In genomic region chr16:26358898-26359297, GRCm38 (mm10) we compare ENCODE assay signal across 20 mouse cellular contexts. TPM values are rescaled to one million over a fixed set of nuclear protein-coding genes. Genes with fewer than 3 reads are reported as not detected.
"Had no signal": no experiment of that assay in that cellular context is flagged by ENCODE, and none has a peak within 500 bp of the region (broad histone marks: within the 10 kb centered on the region; RNA-seq: fewer than 3 reads in every experiment).

No protein-coding gene starts in this region.

- H3K36me3 ChIP-seq: limb, embryonic 12.5 days; limb, embryonic 15.5 days; midbrain, embryonic 10.5 days; midbrain, embryonic 13.5 days; neural tube, embryonic 13.5 days; stomach, embryonic 15.5 days had no signal

- H3K4me1 ChIP-seq: limb, embryonic 12.5 days; limb, embryonic 15.5 days; megakaryocyte, embryonic 14.5 days; midbrain, embryonic 13.5 days; stomach, embryonic 15.5 days had no signal

- H3K4me3 ChIP-seq: limb, embryonic 12.5 days; limb, embryonic 15.5 days; megakaryocyte, embryonic 14.5 days; midbrain, embryonic 10.5 days; midbrain, embryonic 13.5 days; myocyte; neural tube, embryonic 13.5 days; stomach, embryonic 15.5 days had no signal

- H3K4me2 ChIP-seq: limb, embryonic 12.5 days; limb, embryonic 15.5 days; midbrain, embryonic 13.5 days; neural tube, embryonic 13.5 days; stomach, embryonic 15.5 days had no signal

- DNase-seq: kidney, adult 8-10 months; kidney, postnatal 14 days; kidney, postnatal 4 days; lung, adult 2 months; lung, postnatal 36 days; right cerebral cortex, postnatal 25 days; spleen, adult 18-20 months; thymus, postnatal 25 days had no signal

- H3K9ac ChIP-seq: limb, embryonic 12.5 days; limb, embryonic 15.5 days; midbrain, embryonic 13.5 days; neural tube, embryonic 13.5 days; stomach, embryonic 15.5 days had no signal

- H3K27ac ChIP-seq: limb, embryonic 12.5 days; limb, embryonic 15.5 days; midbrain, embryonic 10.5 days; midbrain, embryonic 13.5 days; neural tube, embryonic 13.5 days; stomach, embryonic 15.5 days had no signal

- ATAC-seq: intestine, postnatal 0 days; lung, postnatal 0 days; midbrain, embryonic 13.5 days; midbrain, embryonic 16.5 days had no signal

- H3K9me3 ChIP-seq: limb, embryonic 12.5 days; limb, embryonic 15.5 days; midbrain, embryonic 10.5 days; midbrain, embryonic 13.5 days; neural tube, embryonic 13.5 days; stomach, embryonic 15.5 days had no signal

- H3K27me3 ChIP-seq: limb, embryonic 12.5 days; limb, embryonic 15.5 days; megakaryocyte, embryonic 14.5 days; midbrain, embryonic 13.5 days; neural tube, embryonic 13.5 days; stomach, embryonic 15.5 days had no signal

RNA-seq across cellular contexts. Expression of gene Cldn1, which starts 12.7 kb away (rescaled TPM):
- total RNA-seq: monocyte, adult 5-6 weeks had no signal
